Mouse (Mus musculus) ES-E14 (cell line): ENCODE results near the gene Slc44a2. TPM values are rescaled to one million over a fixed set of nuclear protein-coding genes. Genes with fewer than 3 reads are reported as not detected.

ENCODE experiments used
- DNase-seq: peaks from one replicate; pipeline ENCODE4 v3.0.0-alpha.2; 2013; ENCODE audit warnings: low read depth, low spot score
- H3K27ac ChIP-seq: 2 replicates; pipeline ENCODE4 v1.5.1; 2012; ENCODE audit warnings: low read depth, mild to moderate bottlenecking, low read length, moderate library complexity, mixed read lengths; ENCODE audit not compliant: poor library complexity, insufficient read depth, severe bottlenecking
- H3K36me3 ChIP-seq: 2 replicates; pipeline ENCODE4 v1.6.1; 2012; ENCODE audit warnings: mild to moderate bottlenecking, low read length, moderate library complexity, mixed read lengths; ENCODE audit not compliant: control insufficient read depth, poor library complexity, insufficient read depth, severe bottlenecking
- H3K4me1 ChIP-seq, 2 experiments: fragments of 150-350 bp in 1 of 2; sonication (generic) in 1 of 2; 2 replicates each; pipeline ENCODE4 v1.6.1; 2012; ENCODE audit warnings: low read length in 2 of 2, mild to moderate bottlenecking in 1 of 2, mixed read lengths in 1 of 2; ENCODE audit not compliant: control insufficient read depth in 2 of 2, insufficient read depth in 2 of 2, poor library complexity in 1 of 2
- H3K4me3 ChIP-seq, 2 experiments: fragments of 150-350 bp in 1 of 2; sonication (generic) in 1 of 2; 2 replicates each; pipeline ENCODE4 v1.5.1; 2012; ENCODE audit warnings: low read length in 2 of 2, low read depth in 1 of 2, mild to moderate bottlenecking in 1 of 2, mixed read lengths in 1 of 2; ENCODE audit not compliant: insufficient read depth in 1 of 2, poor library complexity in 1 of 2, severe bottlenecking in 1 of 2
- H3K9ac ChIP-seq: 2 replicates; pipeline ENCODE4 v1.6.1; 2012; ENCODE audit warnings: low read depth, mild to moderate bottlenecking, low read length, mixed read lengths; ENCODE audit not compliant: poor library complexity, insufficient read depth, severe bottlenecking
- H3K9me3 ChIP-seq: fragments of 150-350 bp; sonication (generic); 2 replicates; pipeline ENCODE4 v1.6.1; 2012; ENCODE audit warnings: low read depth, mild to moderate bottlenecking, low read length; ENCODE audit not compliant: control insufficient read depth, insufficient read depth
- CHD2 ChIP-seq: IDR thresholded peaks from 2 replicates; pipeline ENCODE4 v1.6.1; 2014; ENCODE audit warnings: mild to moderate bottlenecking, low read depth, low read length, inconsistent platforms
- HCFC1 ChIP-seq: IDR thresholded peaks from 2 replicates; pipeline ENCODE4 v1.6.1; 2012; ENCODE audit warnings: low read length, inconsistent platforms, borderline replicate concordance; ENCODE audit not compliant: insufficient read depth
- MAFK ChIP-seq: IDR thresholded peaks from 2 replicates; pipeline ENCODE4 v1.6.1; 2014; ENCODE audit warnings: mild to moderate bottlenecking, low read depth, low read length, inconsistent platforms; ENCODE audit not compliant: insufficient read depth
- ZC3H11A ChIP-seq: IDR thresholded peaks from 2 replicates; pipeline ENCODE4 v1.6.1; 2012; ENCODE audit warnings: low read depth, mild to moderate bottlenecking, inconsistent platforms, low read length, borderline replicate concordance
- ZNF384 ChIP-seq: IDR thresholded peaks from 2 replicates; pipeline ENCODE4 v1.6.1; 2012; ENCODE audit warnings: low read depth, low read length, inconsistent platforms
- in situ Hi-C, 2 experiments: fragments of 600-800 bp; cut with MboI; formaldehyde crosslinking; loops; one replicate each; pipeline ENCODE4 v1.15.1; 2025; ENCODE audit warnings: low sequenced_read_pairs in 2 of 2, inconsistent platforms in 1 of 2; ENCODE audit not compliant: unreplicated experiment in 2 of 2
- total RNA-seq: library from RNA; depleted of rRNA; stranded (reverse); fragments of 300-350 nt; gene quantifications from 2 replicates; pipeline ENCODE4 v1.2.3, GENCODE M21; 2012

Slc44a2 gene
- total RNA-seq, 1 experiment = 46.0 TPM

DNA sequence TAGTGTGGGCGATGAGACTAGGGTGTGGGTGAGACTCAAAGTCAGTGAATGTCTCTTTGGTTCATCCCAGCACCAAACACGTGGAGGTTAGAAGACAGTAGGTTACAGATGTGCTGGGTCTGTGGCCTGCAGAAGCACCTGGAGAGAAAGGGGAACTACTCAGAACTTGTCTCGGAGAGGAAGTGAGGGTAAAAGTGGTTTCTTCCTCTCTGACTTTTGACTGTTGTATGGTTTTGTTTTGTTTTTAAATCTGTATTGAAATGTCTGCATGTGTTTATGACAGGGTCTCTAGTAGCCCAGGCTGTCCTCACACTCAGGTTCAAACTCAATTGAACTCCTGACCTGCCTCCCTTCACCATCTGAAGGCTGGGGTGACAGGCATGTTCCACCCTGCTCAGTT, 7.5 kb downstream of the Slc44a2 start:
- Histone ChIP-seq H3K9ac (no peak overlapping the region), H3K9me3 (no peaks in the 10 kb centered on the region), H3K4me1 (peaks cover 0 to 10% of the 10 kb centered on the region in 2 experiments; a peak in 2 of 4 replicates), H3K4me3 (no peak overlapping the region), H3K36me3 (no peaks in the 10 kb centered on the region), H3K27ac (no peak overlapping the region)
- no peak for DNase-seq
- in situ Hi-C loops = no loop called here
- TF ChIP-seq ZNF384 (no peak), ZC3H11A (no peak)

DNA sequence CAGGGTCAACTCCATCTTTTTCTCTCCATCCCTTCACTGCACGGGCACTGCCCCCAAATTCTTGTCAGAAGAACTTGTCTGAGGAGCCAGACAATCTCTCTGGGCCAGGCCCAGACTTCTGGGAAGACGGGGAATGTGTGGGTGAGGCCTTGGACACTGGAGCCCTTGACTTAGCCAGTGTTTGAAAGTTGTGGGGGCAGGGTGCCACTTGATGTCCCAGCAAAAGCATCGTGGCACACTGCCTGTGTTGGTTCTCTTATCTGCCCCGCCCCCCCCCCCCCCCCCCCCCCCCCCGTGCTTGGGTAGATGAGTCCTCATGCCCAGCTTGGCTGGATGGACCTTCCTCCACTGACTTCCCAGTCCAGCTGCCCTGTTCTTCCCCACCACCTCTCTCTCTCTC, 8.5 kb downstream of the Slc44a2 start:
- in situ Hi-C loops = no loop called here
- H3K27ac ChIP-seq = no peak overlapping the region
- H3K9ac ChIP-seq = no peak overlapping the region
- H3K4me1 ChIP-seq = peaks cover 0 to 12% of the 10 kb centered on the region in 2 experiments; a peak in 2 of 4 replicates
- H3K36me3 ChIP-seq = no peaks in the 10 kb centered on the region
- no peak for DNase-seq
- H3K4me3 ChIP-seq = no peak overlapping the region
- H3K9me3 ChIP-seq = no peaks in the 10 kb centered on the region
- TF ChIP-seq MAFK (no peak), ZNF384 (no peak), ZC3H11A (no peak), CHD2 (no peak), HCFC1 (no peak)

DNA sequence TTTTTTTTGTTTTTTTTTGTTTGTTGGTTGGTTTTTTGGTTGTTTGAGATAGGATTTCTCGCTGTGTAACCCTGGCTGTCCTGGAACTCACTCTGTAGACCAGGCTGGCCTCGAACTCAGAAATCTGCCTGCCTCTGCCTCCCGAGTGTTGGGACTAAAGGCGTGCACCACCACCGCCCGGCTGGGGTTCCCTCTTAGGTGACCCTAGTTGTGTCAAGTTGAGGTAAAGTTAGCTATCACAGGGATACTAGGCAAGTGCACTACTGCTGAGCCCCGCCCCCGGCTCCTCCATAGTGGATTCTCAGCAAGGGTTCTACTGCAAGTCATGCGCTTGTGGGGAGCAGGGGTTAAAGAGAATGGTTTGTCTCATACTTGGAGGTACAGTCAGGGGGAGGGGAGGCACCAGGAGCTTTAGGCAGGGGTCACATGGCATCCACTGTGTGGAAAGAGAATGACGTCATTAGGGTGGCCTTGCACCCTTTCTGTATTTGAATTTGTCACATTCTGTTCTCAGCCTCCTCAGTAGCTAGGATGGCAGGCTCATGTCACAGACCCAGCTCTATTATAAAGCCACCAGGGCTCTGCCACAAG, 9.3 kb downstream of the Slc44a2 start:
- Histone ChIP-seq H3K4me3 (no peak overlapping the region), H3K4me1 (peaks cover 0 to 10% of the 10 kb centered on the region in 2 experiments; a peak in 2 of 4 replicates), H3K9ac (no peak overlapping the region), H3K36me3 (no peaks in the 10 kb centered on the region), H3K9me3 (no peaks in the 10 kb centered on the region), H3K27ac (no peak overlapping the region)
- TF ChIP-seq CHD2 = no peak
- no peak for TF ChIP-seq MAFK
- no peak for TF ChIP-seq ZC3H11A
- no peak for TF ChIP-seq HCFC1
- no peak for TF ChIP-seq ZNF384
- DNase-seq = no peak
- in situ Hi-C loops = no loop called here

DNA sequence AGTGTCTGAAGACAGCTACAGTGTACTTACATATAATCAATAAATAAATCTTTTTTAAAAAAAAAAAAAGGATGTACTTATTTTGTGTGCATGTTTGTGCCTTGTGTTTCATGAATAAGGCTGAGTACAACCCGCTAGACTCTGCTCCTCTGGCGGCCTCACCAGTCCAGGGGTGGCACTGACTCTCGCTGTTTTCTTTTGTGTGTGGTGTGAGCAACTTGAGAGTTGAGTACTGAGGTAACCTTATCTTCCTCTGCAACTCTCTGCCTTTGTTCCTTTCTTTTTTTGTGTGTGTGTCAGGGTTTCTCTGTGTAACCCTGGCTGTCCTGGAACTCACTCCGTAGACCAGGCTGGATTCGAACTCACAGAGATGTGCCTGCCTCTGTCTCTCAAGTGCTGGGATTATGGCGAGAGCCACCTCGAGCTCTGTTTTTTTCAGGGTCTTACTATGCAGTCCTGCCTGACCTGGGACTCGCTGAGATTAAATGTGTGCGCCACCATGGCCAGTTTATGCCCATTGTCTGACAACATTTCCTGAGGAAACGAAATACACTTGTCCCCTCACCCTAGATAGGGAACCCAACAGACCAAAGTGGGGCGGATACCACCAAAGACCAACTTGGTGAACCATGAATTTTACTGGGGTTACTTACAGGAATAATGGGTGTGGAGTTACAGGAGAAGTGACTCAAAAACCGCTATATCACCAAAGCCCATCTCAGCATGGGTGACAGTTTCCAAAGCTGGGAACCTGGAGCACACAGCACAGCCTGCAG, 11.1 kb downstream of the Slc44a2 start:
- Histone ChIP-seq H3K36me3 (no peaks in the 10 kb centered on the region), H3K27ac (no peak overlapping the region), H3K4me3 (no peak overlapping the region), H3K4me1 (peaks cover 0 to 10% of the 10 kb centered on the region in 2 experiments; a peak in 2 of 4 replicates), H3K9ac (no peak overlapping the region), H3K9me3 (no peaks in the 10 kb centered on the region)
- in situ Hi-C loops = no loop called here
- DNase-seq = no peak
- no peak for TF ChIP-seq ZC3H11A
- TF ChIP-seq MAFK = no peak
- no peak for TF ChIP-seq ZNF384
- TF ChIP-seq HCFC1 = no peak
- TF ChIP-seq CHD2 = no peak
